Mouse (Mus musculus) megakaryocyte-erythroid progenitor cell, adult 5-6 weeks (primary cell): ENCODE data around the gene Vmn1r56. TPM values are rescaled to one million over a fixed set of nuclear protein-coding genes. Genes with fewer than 3 reads are reported as not detected.
"Not testable (repeated sequence)": the region's sequence is repeated elsewhere in the genome, so short reads cannot be mapped to it uniquely, and the experiment has no call there.

Experiments
- ATAC-seq: replicated peaks from 2 replicates; pipeline ENCODE4 v1.8.0; 2016; ENCODE audit warnings: mild to moderate bottlenecking, inconsistent platforms; ENCODE audit not compliant: severe bottlenecking, poor library complexity, low FRiP score, low TSS enrichment
- total RNA-seq, 2 experiments: library from RNA; stranded (forward) in 1 of 2; stranded (reverse) in 1 of 2; fragments of 200-1000, 215-1000 nt in 1 of 2; fragments of >200 nt in 1 of 2; fragmentation: Nextera tagmentation in 1 of 2; gene quantifications; 2 replicates each; pipeline ENCODE4 v1.2.3; 2014 to 2017

Gene Vmn1r56
- total RNA-seq (2014; fragmentation: Nextera tagmentation) (not detected in 2 replicates), total RNA-seq (2017) (not detected in 2 replicates)

- not testable (repeated sequence) for ATAC-seq
Observed at GRCm38 (mm10) chr7:5196647-5197046, at the start of gene Vmn1r56. Gene Vmn1r56 (minus strand): TSS chr7:5196747.

- ATAC-seq: not testable (repeated sequence)
Observed at GRCm38 (mm10) chr7:5218193-5218592, 21.6 kb upstream of the Vmn1r56 start, which contains the start of gene Vmn1r57. Gene Vmn1r57 (plus strand): TSS chr7:5218493.

- ATAC-seq: not testable (repeated sequence)
Observed at GRCm38 (mm10) chr7:5149570-5149969, 47.0 kb downstream of the Vmn1r56 start, which contains the start of gene Vmn1r55. Gene Vmn1r55 (minus strand): TSS chr7:5149670.

Other genes starting within 250 kb of the Vmn1r56 start
- gene Sbk2, start 232.3 kb downstream of the Vmn1r56 start, total RNA-seq (2014; fragmentation: Nextera tagmentation): 0.69 TPM in 1 of 2 replicates, not detected in the other
- gene Sbk2, start 232.3 kb downstream of the Vmn1r56 start, total RNA-seq (2017): not detected in 2 replicates
- not detected in 2 replicates for gene Sbk3, start 225.6 kb downstream of the Vmn1r56 start, total RNA-seq (2014; fragmentation: Nextera tagmentation)
- not detected in 2 replicates for gene Sbk3, start 225.6 kb downstream of the Vmn1r56 start, total RNA-seq (2017)
- 12.0 and 32.5 TPM in 2 replicates for gene Zfp579, start 200.6 kb downstream of the Vmn1r56 start, total RNA-seq (2014; fragmentation: Nextera tagmentation)
- gene Zfp579, start 200.6 kb downstream of the Vmn1r56 start, total RNA-seq (2017): 0.76 and 2.2 TPM in 2 replicates
- 16.6 and 19.9 TPM in 2 replicates for gene Zfp524, start 182.3 kb downstream of the Vmn1r56 start, total RNA-seq (2014; fragmentation: Nextera tagmentation)
- gene Zfp524, start 182.3 kb downstream of the Vmn1r56 start, total RNA-seq (2017): 3.0 and 9.3 TPM in 2 replicates
- 34.8 and 35.7 TPM in 2 replicates for gene Fiz1, start 182.1 kb downstream of the Vmn1r56 start, total RNA-seq (2014; fragmentation: Nextera tagmentation)
- gene Fiz1, start 182.1 kb downstream of the Vmn1r56 start, total RNA-seq (2017): 19.8 and 32.7 TPM in 2 replicates
- gene Gm44973, start 181.3 kb downstream of the Vmn1r56 start, total RNA-seq (2014; fragmentation: Nextera tagmentation): 2.6 TPM in 1 of 2 replicates, not detected in the other
- not detected in 2 replicates for gene Gm44973, start 181.3 kb downstream of the Vmn1r56 start, total RNA-seq (2017)
- 22.7 and 24.4 TPM in 2 replicates for gene Zfp865, start 176.4 kb downstream of the Vmn1r56 start, total RNA-seq (2014; fragmentation: Nextera tagmentation)
- 7.8 and 9.8 TPM in 2 replicates for gene Zfp865, start 176.4 kb downstream of the Vmn1r56 start, total RNA-seq (2017)
- not detected in 2 replicates for gene Ccdc106, start 176.2 kb downstream of the Vmn1r56 start, total RNA-seq (2014; fragmentation: Nextera tagmentation)
- gene Ccdc106, start 176.2 kb downstream of the Vmn1r56 start, total RNA-seq (2017): 0.42 and 0.56 TPM in 2 replicates
- gene 4632433K11Rik, start 162.6 kb downstream of the Vmn1r56 start, total RNA-seq (2014; fragmentation: Nextera tagmentation): 1.3 and 2.0 TPM in 2 replicates
- gene 4632433K11Rik, start 162.6 kb downstream of the Vmn1r56 start, total RNA-seq (2017): 0.23 TPM in 1 of 2 replicates, not detected in the other
- 1.0 and 1.9 TPM in 2 replicates for gene Zfp784, start 158.3 kb downstream of the Vmn1r56 start, total RNA-seq (2014; fragmentation: Nextera tagmentation)
- 0.09 and 2.9 TPM in 2 replicates for gene Zfp784, start 158.3 kb downstream of the Vmn1r56 start, total RNA-seq (2017)
- 1.3 and 2.1 TPM in 2 replicates for gene Zfp580, start 145.2 kb downstream of the Vmn1r56 start, total RNA-seq (2014; fragmentation: Nextera tagmentation)
- gene Zfp580, start 145.2 kb downstream of the Vmn1r56 start, total RNA-seq (2017): not detected in 2 replicates
- 259 and 276 TPM in 2 replicates for gene U2af2, start 134.6 kb downstream of the Vmn1r56 start, total RNA-seq (2014; fragmentation: Nextera tagmentation)
- gene U2af2, start 134.6 kb downstream of the Vmn1r56 start, total RNA-seq (2017): 284 and 302 TPM in 2 replicates
- 134 and 193 TPM in 2 replicates for gene Epn1, start 116.5 kb downstream of the Vmn1r56 start, total RNA-seq (2014; fragmentation: Nextera tagmentation)
- gene Epn1, start 116.5 kb downstream of the Vmn1r56 start, total RNA-seq (2017): 51.1 and 62.6 TPM in 2 replicates
- gene Rfpl4, start 79.8 kb downstream of the Vmn1r56 start, total RNA-seq (2014; fragmentation: Nextera tagmentation): not detected in 2 replicates
- not detected in 2 replicates for gene Rfpl4, start 79.8 kb downstream of the Vmn1r56 start, total RNA-seq (2017)
- gene Rasl2-9, start 70.8 kb downstream of the Vmn1r56 start, total RNA-seq (2014; fragmentation: Nextera tagmentation): not detected in 2 replicates
- not detected in 2 replicates for gene Rasl2-9, start 70.8 kb downstream of the Vmn1r56 start, total RNA-seq (2017)
- gene Vmn1r55, start 47.1 kb downstream of the Vmn1r56 start, total RNA-seq (2014; fragmentation: Nextera tagmentation): not detected in 2 replicates
- gene Vmn1r55, start 47.1 kb downstream of the Vmn1r56 start, total RNA-seq (2017): not detected in 2 replicates
- gene Vmn1r57, start 21.7 kb upstream of the Vmn1r56 start, total RNA-seq (2014; fragmentation: Nextera tagmentation): not detected in 2 replicates
- not detected in 2 replicates for gene Vmn1r57, start 21.7 kb upstream of the Vmn1r56 start, total RNA-seq (2017)
- not detected in 2 replicates for gene Gm5065, start 153.8 kb upstream of the Vmn1r56 start, total RNA-seq (2014; fragmentation: Nextera tagmentation)
- not detected in 2 replicates for gene Gm5065, start 153.8 kb upstream of the Vmn1r56 start, total RNA-seq (2017)
- gene Nlrp2, start 154.3 kb upstream of the Vmn1r56 start, total RNA-seq (2014; fragmentation: Nextera tagmentation): not detected in 2 replicates
- not detected in 2 replicates for gene Nlrp2, start 154.3 kb upstream of the Vmn1r56 start, total RNA-seq (2017)
- not detected in 2 replicates for gene Vmn1r58, start 216.6 kb upstream of the Vmn1r56 start, total RNA-seq (2014; fragmentation: Nextera tagmentation)
- gene Vmn1r58, start 216.6 kb upstream of the Vmn1r56 start, total RNA-seq (2017): not detected in 2 replicates